Mouse (Mus musculus): ENCODE data around the gene Pfn4. TPM values are rescaled to one million over a fixed set of nuclear protein-coding genes. Genes with fewer than 3 reads are reported as not detected.

Gene Pfn4
- polyA plus RNA-seq (2014; fragmentation: Nextera tagmentation; extraction: Ambion mirVana), result 2.3 and 3.4 TPM in 2 replicates

DNA sequence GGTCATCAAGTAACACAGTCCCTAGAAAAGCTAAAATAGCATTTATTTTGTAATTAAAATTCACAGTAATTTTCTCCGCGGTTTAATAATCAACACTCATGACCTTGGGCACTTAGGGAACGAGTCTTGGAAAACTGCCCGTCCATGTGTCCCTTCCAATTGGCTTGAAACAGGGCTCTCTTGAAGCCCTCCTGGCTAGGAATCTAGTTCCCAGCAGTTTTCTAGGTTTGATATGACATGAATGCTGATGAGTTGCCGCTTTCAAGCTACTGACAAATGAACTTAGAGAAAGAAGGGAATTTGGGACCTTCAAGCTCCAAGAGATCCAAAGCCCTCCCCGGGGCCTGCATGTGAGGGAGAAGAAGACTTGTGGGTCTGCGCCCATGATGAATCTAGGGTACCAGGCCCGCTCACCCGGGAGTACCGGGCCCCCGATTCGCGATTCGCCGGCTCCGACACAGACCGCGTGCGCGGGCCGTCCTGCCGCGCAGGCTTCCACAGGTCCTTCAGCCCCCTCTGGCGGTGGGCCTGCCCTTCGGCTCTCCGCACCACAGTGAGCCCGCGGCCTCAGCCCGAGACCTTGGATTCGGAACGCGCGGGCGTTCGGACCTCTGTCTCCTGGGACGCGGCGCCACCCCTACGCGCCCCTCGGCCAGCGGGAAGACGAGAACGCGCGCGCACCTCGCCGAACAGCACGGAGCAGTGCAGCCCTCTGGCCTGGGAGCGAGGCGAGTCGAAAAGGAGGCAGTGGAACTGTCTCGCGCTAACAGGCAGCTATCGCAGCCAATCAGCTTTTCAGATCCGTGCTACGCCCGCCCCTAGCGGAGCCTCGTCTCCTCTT lies at the start of gene Pfn4, which contains the start of gene Fam228b:
TSS of gene Pfn4 (plus strand) at position 531 of the 841 bp plus-strand sequence.
TSS of gene Fam228b (minus strand) at position 776 of the 841 bp plus-strand sequence.
- 4% methylated on average over 61 of the region's 61 CpGs for WGBS
- ATAC-seq (ENCODE audit: low FRiP score, low TSS enrichment), result peak; percentile 99
- H3K9ac ChIP-seq (ENCODE audit: low read depth, low read length), result peak within 1 kb of the TSS; percentile 60

GRCm38 (mm10) chr12:4719066-4719761 lies 49.6 kb upstream of the Pfn4 start:
- Histone ChIP-seq H3K4me1 (ENCODE audit: control insufficient read depth, insufficient read depth, low read length) (no peaks in the 10 kb centered on the region), H3K27me3 (ENCODE audit: control insufficient read depth, insufficient read depth, low read length) (no peaks in the 10 kb centered on the region), H3K9me3 (ENCODE audit: control insufficient read depth, low read length) (no peaks in the 10 kb centered on the region), H3K27ac (ENCODE audit: low read depth, low read length) (no peak overlapping the region), H3K4me3 (ENCODE audit: low read length) (no peak overlapping the region), H3K36me3 (ENCODE audit: control insufficient read depth, insufficient read depth, low read length) (no peaks in the 10 kb centered on the region), H3K4me2 (replicated peaks; ENCODE audit: low read depth, low read length) (no peak overlapping the region), H3K9ac (ENCODE audit: low read depth, low read length) (no peak overlapping the region)
- 78% methylated on average over 13 of the region's 13 CpGs for WGBS
- no peak for ATAC-seq (ENCODE audit: low FRiP score, low TSS enrichment)

More for the DNA sequence above, at the start of gene Pfn4, which contains the start of gene Fam228b:
- Histone ChIP-seq H3K9me3 (ENCODE audit: control insufficient read depth, low read length) (no peaks in the 10 kb centered on the region), H3K36me3 (ENCODE audit: control insufficient read depth, insufficient read depth, low read length) (no peaks in the 10 kb centered on the region), H3K27me3 (ENCODE audit: control insufficient read depth, insufficient read depth, low read length) (no peaks in the 10 kb centered on the region), H3K27ac (ENCODE audit: low read depth, low read length) (peak within 1 kb of the TSS; percentile 10), H3K4me3 (ENCODE audit: low read length) (peak within 1 kb of the TSS; percentile 41), H3K4me2 (replicated peaks; ENCODE audit: low read depth, low read length) (peak within 1 kb of the TSS; percentile 68), H3K4me1 (ENCODE audit: control insufficient read depth, insufficient read depth, low read length) (no peaks in the 10 kb centered on the region)

DNA sequence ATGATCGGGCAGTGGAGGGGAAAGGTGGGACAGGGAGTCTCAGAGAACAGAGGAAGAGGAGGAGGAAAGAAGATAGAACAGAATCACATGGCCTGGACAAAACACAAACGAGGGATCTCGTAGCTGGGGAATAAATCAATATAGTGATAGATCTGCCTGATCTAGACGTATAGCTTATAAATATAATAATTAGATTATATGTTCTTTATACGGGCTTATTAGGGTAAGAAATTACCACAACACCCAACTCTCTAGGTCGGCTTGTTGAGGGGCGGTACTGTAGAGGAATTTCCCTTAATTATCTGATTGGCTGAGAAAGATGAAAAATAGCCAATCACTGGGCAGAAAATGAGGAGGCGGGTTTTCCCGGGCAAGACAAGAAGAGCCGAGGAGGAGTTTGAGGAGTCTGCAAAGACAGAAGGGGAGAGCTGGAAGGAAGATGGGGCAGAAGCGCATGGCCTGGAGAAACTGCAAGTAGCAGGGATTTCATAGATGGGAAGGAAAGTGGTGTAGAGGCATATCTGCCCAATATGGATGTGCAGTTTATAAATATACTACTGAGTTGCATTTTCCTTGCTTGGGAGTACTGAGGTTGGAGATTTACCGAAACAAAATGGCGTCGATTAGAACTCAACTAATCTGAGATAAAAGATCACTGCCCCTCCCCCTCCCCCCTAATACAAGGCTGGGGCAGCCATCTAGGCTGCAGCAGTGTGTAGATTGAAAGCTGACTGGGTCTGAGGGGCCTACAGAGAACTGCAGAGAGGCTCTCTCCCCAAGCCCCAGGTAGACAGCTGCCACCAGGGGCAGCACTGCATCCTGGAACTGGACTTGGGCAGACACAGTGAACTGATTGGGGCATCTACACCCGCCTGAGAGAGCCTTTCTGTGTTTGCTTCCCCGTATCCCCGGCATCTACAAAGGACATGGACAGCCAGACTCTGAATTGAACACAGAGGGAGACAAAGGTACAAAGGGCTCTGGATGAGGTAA lies 48.8 kb upstream of the Pfn4 start:
- no peak overlapping the region for H3K27ac ChIP-seq (ENCODE audit: low read depth, low read length)
- 75% methylated on average over 17 of the region's 17 CpGs for WGBS
- no peaks in the 10 kb centered on the region for H3K27me3 ChIP-seq (ENCODE audit: control insufficient read depth, insufficient read depth, low read length)

DNA sequence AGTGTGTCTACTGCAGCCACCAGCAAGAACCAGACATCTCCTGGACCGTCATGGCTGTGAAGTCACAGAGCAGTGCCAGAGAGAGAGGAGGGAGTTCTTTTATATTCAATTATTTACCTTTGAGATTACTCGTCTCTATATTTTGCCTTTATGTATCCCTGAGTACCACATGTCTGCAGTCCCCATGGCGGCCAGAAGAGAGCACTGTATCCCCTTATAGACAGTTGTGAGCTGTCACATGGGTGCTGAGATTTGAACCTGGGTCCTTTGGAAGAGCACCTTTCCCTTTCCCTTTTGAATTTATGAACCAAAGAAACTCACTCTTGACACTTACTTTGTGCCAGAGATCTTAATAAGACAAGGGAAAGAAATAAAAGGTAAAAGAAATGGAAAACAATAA lies 39.7 kb upstream of the Pfn4 start:
- no peaks in the 10 kb centered on the region for H3K27me3 ChIP-seq (ENCODE audit: control insufficient read depth, insufficient read depth, low read length)
- H3K9me3 ChIP-seq (ENCODE audit: control insufficient read depth, low read length), result no peaks in the 10 kb centered on the region
- no peaks in the 10 kb centered on the region; the same call in 1 of the 2 replicates for H3K4me1 ChIP-seq (ENCODE audit: control insufficient read depth, insufficient read depth, low read length)
- H3K4me3 ChIP-seq (ENCODE audit: low read length), result no peak overlapping the region
- no peak overlapping the region for H3K9ac ChIP-seq (ENCODE audit: low read depth, low read length)
- H3K4me2 ChIP-seq (replicated peaks; ENCODE audit: low read depth, low read length), result no peak overlapping the region
- WGBS, result 98% methylated on average over 3 of the region's 3 CpGs
- no peak for ATAC-seq (ENCODE audit: low FRiP score, low TSS enrichment)
- no peak overlapping the region for H3K27ac ChIP-seq (ENCODE audit: low read depth, low read length)
- no peaks in the 10 kb centered on the region for H3K36me3 ChIP-seq (ENCODE audit: control insufficient read depth, insufficient read depth, low read length)

More for the DNA sequence above, 48.8 kb upstream of the Pfn4 start:
- Histone ChIP-seq H3K4me1 (ENCODE audit: control insufficient read depth, insufficient read depth, low read length) (no peaks in the 10 kb centered on the region), H3K9me3 (ENCODE audit: control insufficient read depth, low read length) (no peaks in the 10 kb centered on the region), H3K4me2 (replicated peaks; ENCODE audit: low read depth, low read length) (no peak overlapping the region), H3K9ac (ENCODE audit: low read depth, low read length) (no peak overlapping the region), H3K4me3 (ENCODE audit: low read length) (no peak overlapping the region), H3K36me3 (ENCODE audit: control insufficient read depth, insufficient read depth, low read length) (no peaks in the 10 kb centered on the region)
- no peak for ATAC-seq (ENCODE audit: low FRiP score, low TSS enrichment)

DNA sequence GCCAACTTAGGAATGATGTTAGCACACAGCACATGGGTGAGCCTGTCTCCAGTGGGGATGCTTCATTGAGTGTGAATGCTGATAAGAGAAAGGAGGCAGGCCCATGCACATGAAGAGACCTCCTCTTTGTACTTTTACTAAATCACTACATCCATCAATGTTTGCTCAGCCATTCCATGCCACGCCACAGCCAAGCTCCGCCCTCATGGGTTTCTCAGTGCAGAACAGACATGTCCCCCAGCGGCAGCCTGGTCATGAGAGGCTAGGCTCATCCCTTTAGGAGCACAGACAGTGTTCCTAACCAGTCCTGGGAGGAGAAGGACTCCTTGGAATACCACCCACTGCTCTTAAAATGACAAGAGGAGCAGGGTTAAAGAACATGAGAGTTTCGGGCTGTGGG lies 37.2 kb upstream of the Pfn4 start:
- peak; percentile 66; the same call in 1 of the 2 replicates for ATAC-seq (ENCODE audit: low FRiP score, low TSS enrichment)
- H3K27me3 ChIP-seq (ENCODE audit: control insufficient read depth, insufficient read depth, low read length), result no peaks in the 10 kb centered on the region
- H3K4me3 ChIP-seq (ENCODE audit: low read length), result no peak overlapping the region
- 52% methylated on average over 4 of the region's 4 CpGs for WGBS
- 0 out of 2 replicates have a peak overlapping the region, but pooled peaks have one; percentile 10 for H3K27ac ChIP-seq (ENCODE audit: low read depth, low read length)
- no peaks in the 10 kb centered on the region for H3K9me3 ChIP-seq (ENCODE audit: control insufficient read depth, low read length)
- no peak overlapping the region for H3K9ac ChIP-seq (ENCODE audit: low read depth, low read length)
- no peaks in the 10 kb centered on the region for H3K36me3 ChIP-seq (ENCODE audit: control insufficient read depth, insufficient read depth, low read length)
- H3K4me1 ChIP-seq (ENCODE audit: control insufficient read depth, insufficient read depth, low read length), result no peaks in the 10 kb centered on the region; the same call in 1 of the 2 replicates
- H3K4me2 ChIP-seq (replicated peaks; ENCODE audit: low read depth, low read length), result no peak overlapping the region

DNA sequence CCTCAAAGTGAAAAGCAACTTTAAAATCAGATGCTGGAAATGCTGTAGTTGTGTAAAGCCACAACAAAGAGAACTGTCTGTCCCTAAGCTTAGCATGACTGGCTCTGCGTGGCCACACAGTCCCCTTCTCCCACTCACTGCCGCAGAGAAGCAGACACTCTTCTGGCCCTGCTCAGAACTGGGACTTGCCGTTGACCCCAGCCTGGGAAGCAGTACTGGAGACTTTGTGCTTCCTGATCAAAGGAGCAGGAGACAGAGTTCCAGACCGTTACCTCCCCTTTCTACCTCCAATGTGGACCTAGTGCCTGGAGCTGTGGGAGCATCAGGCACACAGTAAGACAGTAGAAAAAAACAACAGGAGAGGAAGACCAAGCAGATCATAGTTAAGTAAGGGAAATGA lies 36.5 kb upstream of the Pfn4 start:
- WGBS, result 24% methylated on average over 4 of the region's 4 CpGs
- peak; percentile 89; the same call in 1 of the 2 replicates for ATAC-seq (ENCODE audit: low FRiP score, low TSS enrichment)
- Histone ChIP-seq H3K4me2 (replicated peaks; ENCODE audit: low read depth, low read length) (no peak overlapping the region), H3K9me3 (ENCODE audit: control insufficient read depth, low read length) (no peaks in the 10 kb centered on the region), H3K27ac (ENCODE audit: low read depth, low read length) (no peak overlapping the region), H3K36me3 (ENCODE audit: control insufficient read depth, insufficient read depth, low read length) (no peaks in the 10 kb centered on the region), H3K4me3 (ENCODE audit: low read length) (no peak overlapping the region), H3K9ac (ENCODE audit: low read depth, low read length) (no peak overlapping the region), H3K4me1 (ENCODE audit: control insufficient read depth, insufficient read depth, low read length) (no peaks in the 10 kb centered on the region; the same call in 1 of the 2 replicates), H3K27me3 (ENCODE audit: control insufficient read depth, insufficient read depth, low read length) (no peaks in the 10 kb centered on the region)

- H3K27ac ChIP-seq (ENCODE audit: low read depth, low read length), result no peak within 1 kb of the TSS
- H3K9ac ChIP-seq (ENCODE audit: low read depth, low read length), result no peak within 1 kb of the TSS
- no peaks in the 10 kb centered on the region for H3K4me1 ChIP-seq (ENCODE audit: control insufficient read depth, insufficient read depth, low read length)
- WGBS, result 89% methylated on average over 18 of the region's 18 CpGs
- H3K9me3 ChIP-seq (ENCODE audit: control insufficient read depth, low read length), result no peaks in the 10 kb centered on the region
- ATAC-seq (ENCODE audit: low FRiP score, low TSS enrichment), result no peak
- H3K4me2 ChIP-seq (replicated peaks; ENCODE audit: low read depth, low read length), result no peak within 1 kb of the TSS
- no peak within 1 kb of the TSS for H3K4me3 ChIP-seq (ENCODE audit: low read length)
- no peaks in the 10 kb centered on the region for H3K36me3 ChIP-seq (ENCODE audit: control insufficient read depth, insufficient read depth, low read length)
- H3K27me3 ChIP-seq (ENCODE audit: control insufficient read depth, insufficient read depth, low read length), result no peaks in the 10 kb centered on the region
Measured at GRCm38 (mm10) chr12:4738031-4738576, 30.7 kb upstream of the Pfn4 start, which contains the start of gene Fam228a. TSS of gene Fam228a (minus strand) at chr12:4738430.

DNA sequence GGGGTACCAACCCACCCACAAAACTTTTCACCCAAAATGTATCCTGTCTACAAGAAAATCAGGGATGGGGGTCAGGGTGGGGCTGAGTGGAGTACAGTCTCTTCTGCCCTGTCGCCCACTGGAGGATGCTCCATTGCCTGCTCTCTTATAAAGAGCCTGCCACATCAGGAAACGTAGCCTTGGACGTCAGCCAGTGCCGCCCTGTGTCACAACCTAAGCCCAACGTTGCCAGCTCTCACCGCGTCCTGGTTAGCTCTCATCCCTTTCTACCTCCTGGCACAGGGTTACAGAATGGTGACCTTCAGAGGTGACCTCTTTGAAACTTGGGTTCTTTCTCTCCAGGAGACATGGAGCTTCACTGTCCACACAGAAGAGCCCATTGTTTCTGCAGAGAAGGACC lies 28.0 kb upstream of the Pfn4 start:
- H3K9ac ChIP-seq (ENCODE audit: low read depth, low read length), result no peak overlapping the region
- no peaks in the 10 kb centered on the region for H3K36me3 ChIP-seq (ENCODE audit: control insufficient read depth, insufficient read depth, low read length)
- no peak overlapping the region for H3K4me3 ChIP-seq (ENCODE audit: low read length)
- H3K4me1 ChIP-seq (ENCODE audit: control insufficient read depth, insufficient read depth, low read length), result no peaks in the 10 kb centered on the region
- H3K27me3 ChIP-seq (ENCODE audit: control insufficient read depth, insufficient read depth, low read length), result no peaks in the 10 kb centered on the region
- ATAC-seq (ENCODE audit: low FRiP score, low TSS enrichment), result no peak
- H3K4me2 ChIP-seq (replicated peaks; ENCODE audit: low read depth, low read length), result no peak overlapping the region
- WGBS, result 81% methylated on average over 7 of the region's 7 CpGs
- H3K27ac ChIP-seq (ENCODE audit: low read depth, low read length), result no peak overlapping the region
- H3K9me3 ChIP-seq (ENCODE audit: control insufficient read depth, low read length), result no peaks in the 10 kb centered on the region

All from kidney, embryonic 14.5 days (tissue).